Mouse (Mus musculus): ENCODE measurements around the gene Tnni3k.

- no peak for TF ChIP-seq CTCF (IDR thresholded peaks at IDR 0.05; ENCODE audit: low read depth)
- no peak for TF ChIP-seq EP300 (IDR thresholded peaks at IDR 0.05; ENCODE audit: low read depth)
Observed at GRCm38 (mm10) chr3:154761108-154761507, 294.1 kb downstream of the Tnni3k start.

All from heart, postnatal 0 days (tissue).